Mouse (Mus musculus): ENCODE results near the gene Osbpl8.

DNA sequence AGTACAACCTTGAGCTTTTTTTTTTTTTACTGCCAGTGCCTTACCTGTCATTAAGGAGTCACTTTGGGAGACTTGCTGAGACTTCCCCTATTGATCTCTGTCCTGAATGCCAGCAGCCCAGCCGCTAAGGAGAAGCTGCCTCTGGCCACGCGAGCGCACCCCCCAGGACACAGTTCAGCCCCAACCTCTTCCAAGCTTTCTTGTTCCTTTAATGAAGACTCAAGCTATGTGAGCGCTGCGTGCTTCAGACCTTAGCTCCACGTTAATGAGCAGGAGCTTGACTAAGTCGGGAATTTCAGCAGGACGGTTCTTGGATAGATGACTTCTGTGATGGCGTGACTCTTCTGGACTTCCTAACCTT, 171.8 kb downstream of the Osbpl8 start:
- no peak for TF ChIP-seq CTCF (IDR thresholded peaks at IDR 0.05)
- no peak for TF ChIP-seq POLR2A (IDR thresholded peaks at IDR 0.05; ENCODE audit: insufficient read depth, low read depth, low read length)
- no peak for TF ChIP-seq EP300 (IDR thresholded peaks at IDR 0.05; ENCODE audit: insufficient read depth, low read depth, low read length)

Measured in heart, adult 2 months (tissue).